Mouse (Mus musculus) kidney, postnatal 0 days (tissue): ENCODE data around the gene Nudt17. TPM values are rescaled to one million over a fixed set of nuclear protein-coding genes. Genes with fewer than 3 reads are reported as not detected.
A peak's percentile ranks its signal among the peaks of the same experiment; 100 is the strongest.
"Not testable (repeated sequence)": the region's sequence is repeated elsewhere in the genome, so short reads cannot be mapped to it uniquely, and the experiment has no call there.

ENCODE experiments used
- ATAC-seq: fragments of 200-750 bp; cut with Nextera tagmentation; replicated peaks from 2 replicates; pipeline ENCODE4 v1.8.0; 2017; ENCODE audit warnings: low read depth, moderate number of reproducible peaks, moderate TSS enrichment, moderate library complexity; ENCODE audit not compliant: low FRiP score
- DNase-seq: peaks from one replicate; pipeline ENCODE4 v3.0.0-alpha.2; 2016; ENCODE audit warnings: low spot score
- H3K27ac ChIP-seq: fragments of 300-500 bp; sonication (generic); 2 replicates; pipeline ENCODE4 v1.5.1; 2014; ENCODE audit warnings: mild to moderate bottlenecking
- H3K27me3 ChIP-seq: fragments of 300-500 bp; sonication (generic); 2 replicates; pipeline ENCODE4 v1.6.1; 2014; ENCODE audit warnings: low read length, mixed read lengths; ENCODE audit not compliant: insufficient read depth
- H3K36me3 ChIP-seq: fragments of 300-500 bp; sonication (generic); 2 replicates; pipeline ENCODE4 v1.6.1; 2014; ENCODE audit warnings: low read length, mixed read lengths; ENCODE audit not compliant: insufficient read depth
- H3K4me1 ChIP-seq: fragments of 300-500 bp; sonication (generic); replicated peaks from 2 replicates; pipeline ENCODE4 v1.6.1; 2014; ENCODE audit warnings: antibody characterized with exemption, low read length, mixed read lengths; ENCODE audit not compliant: insufficient read depth
- H3K4me2 ChIP-seq: fragments of 300-500 bp; sonication (generic); 2 replicates; pipeline ENCODE4 v1.6.1; 2014; ENCODE audit warnings: mild to moderate bottlenecking, low read length, moderate library complexity, mixed read lengths
- H3K4me3 ChIP-seq: fragments of 300-500 bp; sonication (generic); replicated peaks from 2 replicates; pipeline ENCODE4 v1.5.1; 2014; ENCODE audit warnings: low read depth, low read length
- H3K9ac ChIP-seq: fragments of 300-500 bp; sonication (generic); 2 replicates; pipeline ENCODE4 v1.6.1; 2014; ENCODE audit warnings: low read depth, low read length
- H3K9me3 ChIP-seq: fragments of 300-500 bp; sonication (generic); replicated peaks from 2 replicates; pipeline ENCODE4 v1.6.1; 2016; ENCODE audit warnings: low read length, inconsistent platforms, mixed read lengths
- CTCF ChIP-seq: IDR thresholded peaks from 2 replicates; pipeline ENCODE4 v1.5.1; 2016; ENCODE audit warnings: antibody characterized with exemption, low read depth, mild to moderate bottlenecking, moderate library complexity
- WGBS: fragments of 180-500 bp; shearing (Covaris S2); extraction: QIAGEN DNeasy Blood & Tissue Kit; methylation state at CpG from one replicate; pipeline ENCODE4 v1.1.7; 2014; 5-methylcytosine and 5-hydroxymethylcytosine counted together
- polyA plus RNA-seq: library from polyadenylated mRNA; unstranded; fragments of >200 nt; fragmentation: Nextera tagmentation; extraction: Ambion mirVana; gene quantifications from 2 replicates; pipeline ENCODE4 v1.2.1, GENCODE M21; 2015

The Nudt17 gene
- polyA plus RNA-seq, 1 experiment from 2014 or later, result 8.2 TPM

DNA sequence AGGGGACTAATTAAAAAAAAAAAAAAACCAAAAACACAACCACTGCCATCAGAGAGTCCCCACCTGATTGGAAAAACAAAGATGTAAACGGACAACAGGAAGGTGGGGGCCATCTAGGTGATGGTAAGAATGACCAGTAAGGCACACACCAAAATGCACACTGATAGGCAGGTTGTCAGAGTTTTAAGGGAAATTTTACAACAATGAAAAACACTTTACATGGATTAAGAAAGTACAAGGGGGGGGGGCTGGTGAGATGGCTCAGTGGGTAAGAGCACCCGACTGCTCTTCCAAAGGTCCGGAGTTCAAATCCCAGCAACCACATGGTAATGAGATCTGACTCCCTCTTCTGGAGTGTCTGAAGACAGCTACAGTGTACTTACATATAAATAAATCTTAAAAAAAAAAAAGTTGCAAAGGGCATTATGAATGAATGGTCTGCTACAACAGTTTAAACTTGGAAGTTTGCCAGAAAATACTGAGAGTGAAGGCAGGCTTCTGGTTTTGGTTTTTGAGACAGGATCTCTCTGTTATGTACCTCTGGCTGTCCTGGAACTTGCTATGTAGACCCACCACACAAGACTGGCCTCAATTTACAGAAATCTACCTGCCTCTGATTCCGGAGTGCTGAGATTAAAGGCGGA, 39.8 kb downstream of the Nudt17 start:
- no peak for TF ChIP-seq CTCF
- no peak overlapping the region for H3K4me3 ChIP-seq
- no peak for ATAC-seq
- 90% methylated on average over 5 of the region's 5 CpGs for WGBS
- H3K9me3 ChIP-seq, result no peaks in the 10 kb centered on the region
- H3K27ac ChIP-seq, result no peak overlapping the region
- H3K4me2 ChIP-seq, result no peak overlapping the region
- no peaks in the 10 kb centered on the region for H3K27me3 ChIP-seq
- no peak overlapping the region for H3K9ac ChIP-seq
- 0 out of 2 replicates have a peak, but pooled peaks cover 3% of the 10 kb centered on the region for H3K4me1 ChIP-seq
- DNase-seq, result no peak
- H3K36me3 ChIP-seq, result no peaks in the 10 kb centered on the region

DNA sequence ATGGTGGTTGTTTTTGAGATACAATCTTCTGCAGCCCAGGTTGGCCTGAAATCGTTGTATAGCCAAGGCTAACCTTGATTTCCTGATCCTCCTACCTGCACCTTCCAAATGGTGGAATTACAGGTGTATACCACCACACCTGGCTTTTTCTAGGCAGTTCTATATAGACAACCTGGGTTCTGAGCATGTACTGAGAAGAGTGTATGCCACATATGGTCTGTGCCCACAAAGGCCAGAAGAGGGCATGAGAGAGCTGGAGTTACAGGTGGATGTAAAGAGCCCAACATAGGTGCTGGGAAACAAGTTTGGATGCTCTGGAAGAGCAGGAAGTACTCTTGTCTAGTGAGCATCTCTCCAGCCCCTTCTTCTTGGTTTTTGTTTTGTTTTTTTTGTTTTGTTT, 41.0 kb downstream of the Nudt17 start:
- Histone ChIP-seq H3K27ac (no peak overlapping the region), H3K4me3 (no peak overlapping the region), H3K9ac (no peak overlapping the region), H3K9me3 (no peaks in the 10 kb centered on the region), H3K4me2 (no peak overlapping the region), H3K36me3 (no peaks in the 10 kb centered on the region), H3K4me1 (0 out of 2 replicates have a peak, but pooled peaks cover 3% of the 10 kb centered on the region), H3K27me3 (no peaks in the 10 kb centered on the region)
- DNase-seq (peak; percentile 45), ATAC-seq (no peak)
- 52% methylated on average over 1 of the region's 1 CpGs for WGBS
- peak; percentile 67 for TF ChIP-seq CTCF

GRCm38 (mm10) chr3:96666916-96667315, 41.4 kb downstream of the Nudt17 start:
- 82% methylated on average over 5 of the region's 5 CpGs for WGBS
- DNase-seq (no peak), ATAC-seq (no peak)

GRCm38 (mm10) chr3:96665732-96666363, 42.5 kb downstream of the Nudt17 start:
- H3K9ac ChIP-seq, DNase-seq, H3K4me1 ChIP-seq, ATAC-seq, H3K27ac ChIP-seq, H3K27me3 ChIP-seq, H3K36me3 ChIP-seq, H3K9me3 ChIP-seq, H3K4me2 ChIP-seq, H3K4me3 ChIP-seq: not testable (repeated sequence)
- 92% methylated on average over 7 of the region's 7 CpGs for WGBS

More at GRCm38 (mm10) chr3:96666916-96667315, 41.4 kb downstream of the Nudt17 start:
- no peak for TF ChIP-seq CTCF
- no peak overlapping the region for H3K4me3 ChIP-seq
- no peak overlapping the region for H3K27ac ChIP-seq
- H3K4me2 ChIP-seq, result no peak overlapping the region
- H3K27me3 ChIP-seq, result no peaks in the 10 kb centered on the region
- H3K9me3 ChIP-seq, result no peaks in the 10 kb centered on the region
- no peak overlapping the region for H3K9ac ChIP-seq
- 0 out of 2 replicates have a peak, but pooled peaks cover 3% of the 10 kb centered on the region for H3K4me1 ChIP-seq
- no peaks in the 10 kb centered on the region for H3K36me3 ChIP-seq

GRCm38 (mm10) chr3:96663432-96664239, 44.7 kb downstream of the Nudt17 start:
- 4% methylated on average over 18 of the region's 18 CpGs for WGBS
- ATAC-seq (peak; percentile 92), DNase-seq (peak; percentile 95)
- Histone ChIP-seq H3K9ac (peak overlapping the region; percentile 28; the same call in 1 of the 2 replicates), H3K27ac (no peak overlapping the region), H3K9me3 (no peaks in the 10 kb centered on the region), H3K36me3 (no peaks in the 10 kb centered on the region), H3K27me3 (no peaks in the 10 kb centered on the region), H3K4me1 (0 out of 2 replicates have a peak, but pooled peaks cover 3% of the 10 kb centered on the region), H3K4me3 (peak overlapping the region; percentile 11; the same call in 1 of the 2 replicates), H3K4me2 (peak overlapping the region; percentile 49)
- TF ChIP-seq CTCF, result peak; percentile 82

- no peaks in the 10 kb centered on the region for H3K27me3 ChIP-seq
- TF ChIP-seq CTCF, result no peak
- 49% methylated on average over 8 of the region's 8 CpGs for WGBS
- no peak overlapping the region for H3K9ac ChIP-seq
- DNase-seq (no peak), ATAC-seq (no peak)
- no peak overlapping the region for H3K4me3 ChIP-seq
- no peak overlapping the region for H3K27ac ChIP-seq
- H3K36me3 ChIP-seq, result no peaks in the 10 kb centered on the region
- H3K9me3 ChIP-seq, result no peaks in the 10 kb centered on the region
- peak overlapping the region; percentile 49; the same call in 1 of the 2 replicates for H3K4me2 ChIP-seq
- 0 out of 2 replicates have a peak, but pooled peaks cover 3% of the 10 kb centered on the region for H3K4me1 ChIP-seq
These were observed 45.5 kb downstream of the Nudt17 start for GRCm38 (mm10) chr3:96662731-96663316.
